Mouse (Mus musculus): ENCODE data around the gene Cyp21a1. TPM values are rescaled to one million over a fixed set of nuclear protein-coding genes. Genes with fewer than 3 reads are reported as not detected.
"Not testable (repeated sequence)": the region's sequence is repeated elsewhere in the genome, so short reads cannot be mapped to it uniquely, and the experiment has no call there.

Cyp21a1 gene
- total RNA-seq, 4 experiments from 2014 or later: 2.7 to 3.2 (median 3.0) TPM

GRCm38 (mm10) chr17:34804871-34805562, 656 bp upstream of the Cyp21a1 start:
- DNase-seq (ENCODE audit: low spot score in 2 of 2): no peak

GRCm38 (mm10) chr17:34803367-34803766, 994 bp downstream of the Cyp21a1 start:
- DNase-seq (ENCODE audit: low spot score in 2 of 2): not testable (repeated sequence)

DNA sequence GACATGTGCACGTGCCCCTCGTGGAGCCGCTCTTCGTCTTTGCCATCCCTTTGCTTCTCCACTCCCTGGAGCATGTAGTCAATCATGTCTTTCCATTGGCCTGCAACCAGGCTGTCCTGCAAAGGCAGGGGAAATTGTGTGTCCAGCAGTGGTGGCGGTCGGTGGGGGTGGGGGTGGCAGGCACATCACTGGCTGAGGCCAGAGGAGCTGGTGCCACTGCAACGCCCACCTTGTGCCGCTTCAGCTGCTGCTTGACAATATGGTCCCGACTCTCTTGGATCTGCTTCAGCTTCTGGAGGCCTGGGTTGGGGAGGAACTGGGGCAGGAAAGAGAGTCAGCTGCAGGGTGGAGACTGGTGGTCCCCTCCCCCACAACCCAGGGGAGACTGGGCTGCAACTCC, 1.6 kb downstream of the Cyp21a1 start:
- not testable (repeated sequence) for DNase-seq (ENCODE audit: low spot score in 2 of 2)

- DNase-seq (ENCODE audit: low spot score in 2 of 2): not testable (repeated sequence)
Measured at GRCm38 (mm10) chr17:34800781-34801305, 3.5 kb downstream of the Cyp21a1 start.

DNA sequence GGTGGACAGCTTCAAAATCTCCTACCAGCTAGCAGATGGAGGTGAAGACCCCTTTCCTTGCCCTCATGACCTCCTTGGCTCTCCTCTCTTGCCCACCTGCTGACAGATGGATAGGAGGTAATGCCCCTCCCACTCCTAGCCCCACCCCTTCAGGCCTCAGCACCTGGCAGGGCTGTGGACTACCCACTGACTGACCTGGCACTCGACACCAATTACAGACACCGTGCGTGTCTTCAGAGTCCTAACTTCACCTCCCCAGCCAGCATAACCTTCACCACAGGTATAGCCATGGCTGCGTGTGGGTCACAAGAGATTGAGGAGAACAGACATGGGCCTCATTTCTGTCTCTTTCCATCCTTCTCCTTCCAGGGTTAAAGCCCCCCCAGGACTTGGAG, 4.8 kb downstream of the Cyp21a1 start:
- DNase-seq (ENCODE audit: low spot score in 2 of 2): no peak

- DNase-seq (ENCODE audit: low spot score in 2 of 2): no peak
Measured at GRCm38 (mm10) chr17:34798866-34799530, 5.4 kb downstream of the Cyp21a1 start.

GRCm38 (mm10) chr17:34798071-34798470, 6.3 kb downstream of the Cyp21a1 start:
- DNase-seq (ENCODE audit: low spot score in 2 of 2): not testable (repeated sequence)

GRCm38 (mm10) chr17:34797211-34797995, 7.0 kb downstream of the Cyp21a1 start:
- DNase-seq (ENCODE audit: low spot score in 2 of 2): not testable (repeated sequence)

- DNase-seq (ENCODE audit: low spot score in 2 of 2): no peak
Measured at GRCm38 (mm10) chr17:34796311-34797140, 7.8 kb downstream of the Cyp21a1 start.

DNA sequence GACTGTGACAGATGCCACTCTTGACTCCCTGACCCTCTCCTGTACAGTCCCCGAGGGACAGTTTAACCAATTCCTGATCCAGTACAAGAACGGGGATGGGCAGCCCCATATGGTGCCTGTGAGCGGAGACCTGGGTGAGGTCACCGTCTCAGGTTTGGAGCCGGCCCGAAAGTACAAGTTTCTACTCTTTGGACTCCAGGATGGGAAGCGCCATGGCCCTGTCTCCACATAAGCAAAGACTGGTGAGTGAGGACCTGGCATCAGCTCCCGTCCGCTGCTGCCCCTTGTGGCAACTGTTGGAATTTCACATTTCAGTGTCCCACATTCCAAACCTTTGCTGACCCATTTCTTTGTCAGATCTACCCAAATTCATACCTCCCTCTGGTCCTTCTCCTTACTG, 8.7 kb downstream of the Cyp21a1 start:
- DNase-seq (ENCODE audit: low spot score in 2 of 2): peak in 1 of 2 experiments; percentile 44

- DNase-seq (ENCODE audit: low spot score in 2 of 2): no peak
Measured at GRCm38 (mm10) chr17:34795016-34795415, 9.3 kb downstream of the Cyp21a1 start.

DNA sequence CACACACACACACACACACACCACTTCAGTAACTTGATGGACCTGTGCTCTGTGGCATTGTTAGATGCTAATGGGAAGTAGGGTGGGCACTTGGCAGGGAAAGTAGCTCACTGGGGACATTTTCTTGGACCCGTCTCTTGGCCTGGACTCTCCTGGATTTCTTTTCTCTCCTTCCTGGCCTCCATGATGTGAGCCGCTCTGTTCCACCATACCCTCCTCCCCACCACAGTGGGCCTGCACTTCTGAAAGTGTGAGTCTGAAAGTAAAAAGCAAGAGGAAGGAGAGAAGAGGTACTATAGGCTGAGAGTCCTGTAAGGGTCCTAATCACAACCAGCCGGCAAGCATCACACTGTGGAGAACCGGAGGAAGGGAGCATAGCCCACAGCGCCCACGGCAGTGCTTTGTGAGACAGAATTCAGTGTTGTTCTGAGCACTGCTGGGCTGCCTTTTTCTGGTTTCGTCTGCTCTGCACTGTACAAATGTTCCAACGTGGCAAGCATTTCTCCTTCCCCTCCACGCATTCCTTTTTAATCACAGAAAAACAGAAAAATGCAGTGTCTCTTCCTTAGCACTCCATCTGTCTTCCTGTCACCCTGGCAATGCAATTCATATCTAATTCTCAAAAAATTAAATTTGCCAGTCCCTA, 26.6 kb downstream of the Cyp21a1 start:
- peak; percentile 34 to 65 for DNase-seq (ENCODE audit: low spot score in 2 of 2)

- DNase-seq (ENCODE audit: low spot score in 2 of 2): no peak
Measured at GRCm38 (mm10) chr17:34761471-34761870, 42.9 kb downstream of the Cyp21a1 start.

Small RNA genes lying within 50 kb of the gene (microRNA-seq; reads per million reads assigned to microRNA genes)
- gene Gm27471 (0 to 0.32 reads per million in 2 experiments), gene Mir6970 (0.51 to 2.6 reads per million in 2 experiments), gene Mir6971 (4.8 to 6.6 reads per million in 2 experiments)

Other genes starting within 250 kb of the Cyp21a1 start
- gene Notch4, start 240.3 kb downstream of the Cyp21a1 start, total RNA-seq (2022): 10 to 100 TPM; 10.3 to 13.5 (median 11.3) TPM
- 1 to 10 TPM in 3 of 4 experiments, under 1 TPM in 1; 0.61 to 9.8 (median 5.5) TPM for gene Gpsm3, start 214.8 kb downstream of the Cyp21a1 start, total RNA-seq (2022)
- 10 to 100 TPM; 54.3 to 76.6 (median 66.8) TPM for gene Pbx2, start 213.3 kb downstream of the Cyp21a1 start, total RNA-seq (2022)
- gene Ager, start 206.7 kb downstream of the Cyp21a1 start, total RNA-seq (2022): 1 to 10 TPM in 1 of 4 experiments, under 1 TPM in 3; 0.51 to 1.5 (median 0.88) TPM
- 10 to 100 TPM; 74.7 to 84.0 (median 76.3) TPM for gene Rnf5, start 200.9 kb downstream of the Cyp21a1 start, total RNA-seq (2022)
- 100 to 1,000 TPM; 138 to 163 (median 151) TPM for gene Agpat1, start 200.3 kb downstream of the Cyp21a1 start, total RNA-seq (2022)
- gene Egfl8, start 188.6 kb downstream of the Cyp21a1 start, total RNA-seq (2022): 1 to 10 TPM; 1.4 to 3.3 (median 2.4) TPM
- 10 to 100 TPM; 40.2 to 53.2 (median 46.0) TPM for gene Ppt2, start 176.1 kb downstream of the Cyp21a1 start, total RNA-seq (2022)
- 100 to 1,000 TPM; 211 to 266 (median 228) TPM for gene Prrt1, start 175.0 kb downstream of the Cyp21a1 start, total RNA-seq (2022)
- gene Fkbpl, start 159.8 kb downstream of the Cyp21a1 start, total RNA-seq (2022): 10 to 100 TPM; 12.5 to 18.5 (median 15.2) TPM
- 10 to 100 TPM; 74.1 to 82.9 (median 79.8) TPM for gene Atf6b, start 157.4 kb downstream of the Cyp21a1 start, total RNA-seq (2022)
- 10 to 100 TPM; 10.6 to 13.3 (median 11.4) TPM for gene Tnxb, start 134.0 kb downstream of the Cyp21a1 start, total RNA-seq (2022)
- 100 to 1,000 TPM in 2 of 4 experiments, 10 to 100 TPM in 2; 45.7 to 391 (median 199) TPM for gene C4b, start 60.7 kb downstream of the Cyp21a1 start, total RNA-seq (2022)
- gene Stk19, start 32.4 kb upstream of the Cyp21a1 start, total RNA-seq (2022): 10 to 100 TPM; 52.3 to 70.3 (median 58.1) TPM
- 10 to 100 TPM; 33.0 to 42.4 (median 34.4) TPM for gene Dxo, start 32.5 kb upstream of the Cyp21a1 start, total RNA-seq (2022)
- 10 to 100 TPM; 67.1 to 77.5 (median 71.5) TPM for gene Skiv2l, start 45.6 kb upstream of the Cyp21a1 start, total RNA-seq (2022)
- 10 to 100 TPM; 33.2 to 41.3 (median 40.8) TPM for gene Nelfe, start 45.8 kb upstream of the Cyp21a1 start, total RNA-seq (2022)
- gene Cfb, start 58.0 kb upstream of the Cyp21a1 start, total RNA-seq (2022): under 1 TPM; 0.17 to 0.31 (median 0.18) TPM
- 10 to 100 TPM in 2 of 4 experiments, 1 to 10 TPM in 2; 8.3 to 10.2 (median 9.3) TPM for gene Zbtb12, start 74.9 kb upstream of the Cyp21a1 start, total RNA-seq (2022)
- not detected for gene Gm20547, start 77.5 kb upstream of the Cyp21a1 start, total RNA-seq (2022)
- gene C2, start 93.7 kb upstream of the Cyp21a1 start, total RNA-seq (2022): 1 to 10 TPM; 3.1 to 4.4 (median 4.3) TPM
- gene Ehmt2, start 93.9 kb upstream of the Cyp21a1 start, total RNA-seq (2022): 100 to 1,000 TPM; 186 to 199 (median 189) TPM
- gene Slc44a4, start 109.9 kb upstream of the Cyp21a1 start, total RNA-seq (2022): under 1 TPM; 0.14 to 0.41 (median 0.34) TPM
- 10 to 100 TPM; 38.3 to 46.8 (median 41.7) TPM for gene Neu1, start 126.7 kb upstream of the Cyp21a1 start, total RNA-seq (2022)
- 10 to 100 TPM; 13.2 to 31.7 (median 24.2) TPM for gene Hspa1b, start 154.7 kb upstream of the Cyp21a1 start, total RNA-seq (2022)
- gene Gm20481, start 165.4 kb upstream of the Cyp21a1 start, total RNA-seq (2022): not detected
- 10 to 100 TPM; 14.3 to 24.2 (median 19.4) TPM for gene Hspa1a, start 167.6 kb upstream of the Cyp21a1 start, total RNA-seq (2022)
- gene Hspa1l, start 168.1 kb upstream of the Cyp21a1 start, total RNA-seq (2022): under 1 TPM; 0.23 to 0.45 (median 0.31) TPM
- gene Lsm2, start 177.3 kb upstream of the Cyp21a1 start, total RNA-seq (2022): 10 to 100 TPM; 13.1 to 19.1 (median 16.9) TPM
- gene Vars, start 196.4 kb upstream of the Cyp21a1 start, total RNA-seq (2022): 10 to 100 TPM; 49.9 to 58.8 (median 51.3) TPM
- gene Vwa7, start 212.0 kb upstream of the Cyp21a1 start, total RNA-seq (2022): under 1 TPM; 0.14 to 0.90 (median 0.56) TPM
- under 1 TPM in 2 of 4 experiments, not detected in 2; 0.76 to 0.95 TPM for gene Sapcd1, start 223.5 kb upstream of the Cyp21a1 start, total RNA-seq (2022)
- 1 to 10 TPM; 1.1 to 2.1 (median 1.4) TPM for gene Msh5, start 242.2 kb upstream of the Cyp21a1 start, total RNA-seq (2022)
- gene Clic1, start 245.4 kb upstream of the Cyp21a1 start, total RNA-seq (2022): 10 to 100 TPM in 2 of 4 experiments, 1 to 10 TPM in 2; 9.2 to 27.8 (median 15.9) TPM